Mouse (Mus musculus) thymus, adult 2 months (tissue): ENCODE measurements at regions not wholly inside any gene's neighbourhood (a gene's known extent, or its start where the extent isn't known, plus 50 kb on each side); places are given as distances from the start of the nearest gene placed in this dataset.

Experiments
- CTCF ChIP-seq: fragments of 200-500 bp; IDR thresholded peaks from 2 replicates; pipeline ENCODE4 v1.5.1; 2012; ENCODE audit warnings: mild to moderate bottlenecking, control low read depth, low read length, moderate library complexity, borderline replicate concordance; ENCODE audit not compliant: control insufficient read depth, poor library complexity, insufficient read depth; ENCODE audit errors: extremely low read depth
- POLR2A ChIP-seq: fragments of 200-500 bp; IDR thresholded peaks from 2 replicates; pipeline ENCODE4 v1.6.1; 2012; ENCODE audit warnings: mild to moderate bottlenecking, low read length, control low read depth, moderate library complexity; ENCODE audit not compliant: control insufficient read depth, poor library complexity, insufficient read depth; ENCODE audit errors: extremely low read depth

DNA sequence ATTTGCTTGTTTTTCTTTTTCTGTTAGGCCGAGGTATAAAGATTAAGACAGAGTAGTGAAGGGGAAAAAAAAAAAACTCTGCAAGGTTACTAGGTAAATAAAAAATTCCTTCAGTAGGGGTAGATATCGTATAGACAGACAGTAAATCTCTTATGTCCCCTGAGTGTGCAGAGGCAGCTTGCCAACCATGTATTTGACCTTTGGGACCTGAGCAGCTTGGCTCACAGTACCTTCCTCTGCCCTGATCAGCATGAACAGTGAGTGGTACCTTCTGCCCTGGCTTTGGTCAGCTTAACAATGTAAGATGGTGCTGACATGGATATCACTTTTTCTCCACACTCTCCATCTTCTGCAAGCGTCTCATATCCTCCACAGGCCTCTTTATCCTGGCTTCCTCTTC, 168.3 kb upstream of the Arglu1 start:
- TF ChIP-seq POLR2A = no peak
- no peak for TF ChIP-seq CTCF
